Mouse (Mus musculus) neural tube, embryonic 11.5 days (tissue): ENCODE data around the gene Gal3st2b. TPM values are rescaled to one million over a fixed set of nuclear protein-coding genes. Genes with fewer than 3 reads are reported as not detected.
"Not testable (repeated sequence)": the region's sequence is repeated elsewhere in the genome, so short reads cannot be mapped to it uniquely, and the experiment has no call there.

Experiments
- ATAC-seq: fragments of 200-750 bp; cut with Nextera tagmentation; 2 replicates; pipeline ENCODE4 v1.8.0; 2017; ENCODE audit warnings: moderate number of reproducible peaks, mild to moderate bottlenecking, moderate TSS enrichment, moderate library complexity; ENCODE audit not compliant: insufficient read depth, low FRiP score, low TSS enrichment
- DNase-seq: peaks from one replicate; pipeline ENCODE4 v3.0.0-alpha.2; 2015; ENCODE audit warnings: low spot score
- H3K27ac ChIP-seq: fragments of 300-500 bp; sonication (generic); 2 replicates; pipeline ENCODE4 v1.5.1; 2014; ENCODE audit warnings: low read depth, mild to moderate bottlenecking, low read length
- H3K27me3 ChIP-seq: fragments of 300-500 bp; sonication (generic); 2 replicates; pipeline ENCODE4 v1.6.1; 2014; ENCODE audit warnings: mild to moderate bottlenecking, low read length, mixed read lengths; ENCODE audit not compliant: control insufficient read depth, insufficient read depth
- H3K36me3 ChIP-seq: fragments of 300-500 bp; sonication (generic); 2 replicates; pipeline ENCODE4 v1.6.1; 2014; ENCODE audit warnings: mild to moderate bottlenecking, low read length, moderate library complexity, mixed read lengths; ENCODE audit not compliant: control insufficient read depth, insufficient read depth
- H3K4me1 ChIP-seq: fragments of 300-500 bp; sonication (generic); 2 replicates; pipeline ENCODE4 v1.6.1; 2014; ENCODE audit warnings: low read length, mixed read lengths; ENCODE audit not compliant: control insufficient read depth, insufficient read depth
- H3K4me2 ChIP-seq: fragments of 300-500 bp; sonication (generic); 2 replicates; pipeline ENCODE4 v1.6.1; 2014; ENCODE audit warnings: low read depth, mild to moderate bottlenecking, moderate library complexity
- H3K4me3 ChIP-seq: fragments of 300-500 bp; sonication (generic); 2 replicates; pipeline ENCODE4 v1.5.1; 2014; ENCODE audit warnings: low read depth, low read length
- H3K9ac ChIP-seq: fragments of 300-500 bp; sonication (generic); 2 replicates; pipeline ENCODE4 v1.6.1; 2014; ENCODE audit warnings: mild to moderate bottlenecking, low read length
- H3K9me3 ChIP-seq: fragments of 300-500 bp; sonication (generic); 2 replicates; pipeline ENCODE4 v1.6.1; 2016; ENCODE audit warnings: low read length; ENCODE audit not compliant: control insufficient read depth
- WGBS: fragments of 180-500 bp; shearing (Covaris S2); extraction: QIAGEN DNeasy Blood & Tissue Kit; methylation state at CpG from one replicate; pipeline ENCODE4 v1.1.7; 2014; 5-methylcytosine and 5-hydroxymethylcytosine counted together
- polyA plus RNA-seq: library from polyadenylated mRNA; unstranded; fragments of >200 nt; fragmentation: Nextera tagmentation; extraction: Ambion mirVana; gene quantifications from 2 replicates; pipeline ENCODE4 v1.2.1, GENCODE M21; 2014

Gene Gal3st2b
- polyA plus RNA-seq, 1 experiment from 2014 or later, result not detected

GRCm38 (mm10) chr1:93990209-93990608, 72.1 kb downstream of the Gal3st2b start, which contains the start of gene Gal3st2c:
TSS of gene Gal3st2c (plus strand) at chr1:93990509.
- H3K36me3 ChIP-seq, H3K9ac ChIP-seq, H3K4me1 ChIP-seq, H3K4me2 ChIP-seq, H3K27ac ChIP-seq, H3K9me3 ChIP-seq, H3K27me3 ChIP-seq, H3K4me3 ChIP-seq, DNase-seq, ATAC-seq: not testable (repeated sequence)
- WGBS, result 89% methylated on average over 7 of the region's 8 CpGs

- not testable (repeated sequence) for DNase-seq, H3K36me3 ChIP-seq, ATAC-seq, H3K4me3 ChIP-seq, H3K4me1 ChIP-seq, H3K27ac ChIP-seq, H3K9me3 ChIP-seq, H3K9ac ChIP-seq, H3K4me2 ChIP-seq, H3K27me3 ChIP-seq
- 87% methylated on average over 2 of the region's 2 CpGs for WGBS
These were observed 73.0 kb downstream of the Gal3st2b start for GRCm38 (mm10) chr1:93991068-93991467.

- H3K4me1 ChIP-seq, DNase-seq, H3K36me3 ChIP-seq, H3K4me3 ChIP-seq, H3K4me2 ChIP-seq, H3K27ac ChIP-seq, H3K9ac ChIP-seq, H3K27me3 ChIP-seq, H3K9me3 ChIP-seq, ATAC-seq: not testable (repeated sequence)
- WGBS, result 89% methylated on average over 3 of the region's 3 CpGs
These were observed 73.4 kb downstream of the Gal3st2b start for GRCm38 (mm10) chr1:93991491-93991890.

Other genes starting within 250 kb of the Gal3st2b start
- gene Bok, start 232.7 kb upstream of the Gal3st2b start, polyA plus RNA-seq, result 32.2 and 32.3 TPM in 2 replicates
- 84.1 and 99.4 TPM in 2 replicates for gene Atg4b, start 166.8 kb upstream of the Gal3st2b start, polyA plus RNA-seq
- gene Thap4, start 163.4 kb upstream of the Gal3st2b start, polyA plus RNA-seq, result 38.0 and 42.3 TPM in 2 replicates
- gene Dtymk, start 116.4 kb upstream of the Gal3st2b start, polyA plus RNA-seq, result 199 and 216 TPM in 2 replicates
- gene Ing5, start 114.3 kb upstream of the Gal3st2b start, polyA plus RNA-seq, result 16.1 and 17.1 TPM in 2 replicates
- 11.7 and 13.0 TPM in 2 replicates for gene D2hgdh, start 93.4 kb upstream of the Gal3st2b start, polyA plus RNA-seq
- 0.11 TPM in 1 of 2 replicates, not detected in the other for gene Gal3st2, start 57.0 kb upstream of the Gal3st2b start, polyA plus RNA-seq
- gene Gal3st2c, start 72.2 kb downstream of the Gal3st2b start, polyA plus RNA-seq, result not detected in 2 replicates
- gene Neu4, start 102.1 kb downstream of the Gal3st2b start, polyA plus RNA-seq, result not detected in 2 replicates
- not detected in 2 replicates for gene Pdcd1, start 134.2 kb downstream of the Gal3st2b start, polyA plus RNA-seq